ENCODE assay signal across 9 mouse cellular contexts in genomic region chr16:32878972-32879926, GRCm38 (mm10). TPM values are rescaled to one million over a fixed set of nuclear protein-coding genes. Genes with fewer than 3 reads are reported as not detected.
DNase-seq lines count a peak whose midpoint lies in the region; ATAC-seq and TF ChIP-seq lines count a peak whose summit lies in the region.
"Had no signal": no experiment of that assay in that cellular context is flagged by ENCODE, and none has a peak within 500 bp of the region (broad histone marks: within the 10 kb centered on the region; RNA-seq: fewer than 3 reads in every experiment).

No protein-coding gene starts in this region.

- DNase-seq in gastrocnemius, adult 2 months, result no peak
- no peak for DNase-seq in gastrocnemius, postnatal 36 days
- no peak for DNase-seq in G1E (ENCODE audit: low spot score)
- no peak for DNase-seq in heart, postnatal 0 days (ENCODE audit: low spot score)
- DNase-seq in spleen, adult 18-20 months, result no peak
- no peak for DNase-seq in embryo, embryonic 10 days (ENCODE audit: low spot score)
- DNase-seq in spleen, postnatal 10 days (ENCODE audit: low spot score in 2 of 2), result no peak

- peaks cover 30% of the 10 kb centered on the region for H3K4me1 ChIP-seq in G1E (ENCODE audit: insufficient read depth, low read depth, low read length)
- peaks cover 22% of the 10 kb centered on the region for H3K4me1 ChIP-seq in heart, postnatal 0 days (ENCODE audit: control insufficient read depth, insufficient read depth)
- peaks cover 21% of the 10 kb centered on the region for H3K4me1 ChIP-seq in midbrain, embryonic 12.5 days

- H3K4me2 ChIP-seq in heart, postnatal 0 days (ENCODE audit: low read depth, low read length), result peak overlapping the region; percentile 91
- peak overlapping the region; percentile 74 for H3K4me2 ChIP-seq in midbrain, embryonic 12.5 days (replicated peaks)

- 77% methylated on average over 14 of the region's 14 CpGs for WGBS in heart, postnatal 0 days
- 87% methylated on average over 14 of the region's 14 CpGs for WGBS in midbrain, embryonic 12.5 days

- H3K4me3 ChIP-seq in gastrocnemius, adult 2 months, result peak overlapping the region; percentile 97
- H3K4me3 ChIP-seq in G1E (ENCODE audit: low read depth, low read length), result peak overlapping the region; percentile 56; the same call in 1 of the 2 replicates
- peak overlapping the region; percentile 98 for H3K4me3 ChIP-seq in heart, postnatal 0 days (ENCODE audit: low read depth, low read length)
- peak overlapping the region; percentile 95 for H3K4me3 ChIP-seq in midbrain, embryonic 12.5 days

- ATAC-seq in G1E (ENCODE audit: extremely low read depth, insufficient number of reproducible peaks, low FRiP score, poor library complexity, severe bottlenecking), result no peak
- ATAC-seq in heart, postnatal 0 days (ENCODE audit: insufficient read depth, low read depth), result no peak
- no peak for ATAC-seq in midbrain, embryonic 12.5 days (ENCODE audit: low FRiP score, low read depth)

- no peaks in the 10 kb centered on the region for H3K9me3 ChIP-seq in G1E (replicated peaks)
- no peaks in the 10 kb centered on the region for H3K9me3 ChIP-seq in heart, postnatal 0 days (replicated peaks; ENCODE audit: control insufficient read depth, low read length)
- H3K9me3 ChIP-seq in midbrain, embryonic 12.5 days, result no peaks in the 10 kb centered on the region

- intact Hi-C loops in gastrocnemius, adult 2 months (cut with DNase I), result loop anchor here (5.0 kb wide), 1 partner anchor 67 kb away; the partner anchor contains the start of gene Smbd1
- intact Hi-C loops in gastrocnemius, postnatal 36 days (cut with DNase I), result loop anchor here (5.0 kb wide), 1 partner anchor 67 kb away; the partner anchor contains the start of gene Smbd1

- no peak for TF ChIP-seq EP300 in heart, postnatal 0 days (IDR thresholded peaks at IDR 0.05; ENCODE audit: low read depth)

- peaks cover 31% of the 10 kb centered on the region for H3K36me3 ChIP-seq in G1E (replicated peaks)
- H3K36me3 ChIP-seq in heart, postnatal 0 days (replicated peaks; ENCODE audit: control insufficient read depth, insufficient read depth, low read length), result peaks cover 3% of the 10 kb centered on the region; the same call in 1 of the 2 replicates
- H3K36me3 ChIP-seq in midbrain, embryonic 12.5 days, result no peaks in the 10 kb centered on the region

- no peak for TF ChIP-seq CTCF in gastrocnemius, adult 2 months (IDR thresholded peaks at IDR 0.05)
- no peak for TF ChIP-seq CTCF in G1E (IDR thresholded peaks at IDR 0.05; ENCODE audit: low read depth, low read length)
- TF ChIP-seq CTCF in heart, postnatal 0 days (IDR thresholded peaks at IDR 0.05; ENCODE audit: low read depth), result no peak

- H3K9ac ChIP-seq in heart, postnatal 0 days (replicated peaks; ENCODE audit: low read depth, low read length), result peak overlapping the region; percentile 96; the same call in 1 of the 2 replicates
- H3K9ac ChIP-seq in midbrain, embryonic 12.5 days (replicated peaks), result peak overlapping the region; percentile 92; the same call in 1 of the 2 replicates

- no peaks in the 10 kb centered on the region for H3K27me3 ChIP-seq in G1E (ENCODE audit: insufficient read depth, low read length)
- no peaks in the 10 kb centered on the region for H3K27me3 ChIP-seq in heart, postnatal 0 days (ENCODE audit: control insufficient read depth, insufficient read depth, low read length)
- H3K27me3 ChIP-seq in midbrain, embryonic 12.5 days, result no peaks in the 10 kb centered on the region
- H3K27me3 ChIP-seq: Patski had no signal

- H3K27ac ChIP-seq in gastrocnemius, adult 2 months, result peak overlapping the region; percentile 98
- peak overlapping the region; percentile 46 for H3K27ac ChIP-seq in heart, postnatal 0 days (ENCODE audit: low read depth)
- no peak overlapping the region for H3K27ac ChIP-seq in midbrain, embryonic 12.5 days (replicated peaks)

RNA-seq across cellular contexts. Expression of gene Rubcn, which starts 1.7 kb away (rescaled TPM):
- 10 to 100 TPM; 24.0 to 28.5 TPM for total RNA-seq in gastrocnemius, adult 2 months (2021)
- 10 to 100 TPM; 23.9 to 25.4 TPM for total RNA-seq in gastrocnemius, postnatal 36 days (2021)
- 13.2 and 18.1 TPM in 2 replicates for total RNA-seq in G1E (2014; fragmentation: Nextera tagmentation)
- total RNA-seq in G1E (2017), result 13.4 and 15.1 TPM in 2 replicates
- polyA plus RNA-seq in G1E (2012), result 8.7 and 9.4 TPM in 2 replicates
- 53.5 and 66.7 TPM in 2 replicates for total RNA-seq in heart, postnatal 0 days (2014; rRNA removed; ENCODE audit: low replicate concordance)
- polyA plus RNA-seq in heart, postnatal 0 days (2015; fragmentation: Nextera tagmentation; extraction: Ambion mirVana), result 12.5 and 14.7 TPM in 2 replicates
- polyA plus RNA-seq in midbrain, embryonic 12.5 days (2016; fragmentation: Nextera tagmentation; extraction: Ambion mirVana), result 23.6 and 26.5 TPM in 2 replicates

RNA-seq across cellular contexts. Expression of gene Fyttd1, which starts 1.9 kb away (rescaled TPM):
- total RNA-seq in gastrocnemius, adult 2 months (2021), result 10 to 100 TPM; 95.0 to 95.1 TPM
- total RNA-seq in gastrocnemius, postnatal 36 days (2021), result 10 to 100 TPM; 86.0 to 88.7 TPM
- 121 and 134 TPM in 2 replicates for total RNA-seq in G1E (2014; fragmentation: Nextera tagmentation)
- total RNA-seq in G1E (2017), result 77.5 and 100 TPM in 2 replicates
- 276 and 281 TPM in 2 replicates for polyA plus RNA-seq in G1E (2012)
- total RNA-seq in heart, postnatal 0 days (2014; rRNA removed; ENCODE audit: low replicate concordance), result 60.7 and 75.8 TPM in 2 replicates
- 118 and 120 TPM in 2 replicates for polyA plus RNA-seq in heart, postnatal 0 days (2015; fragmentation: Nextera tagmentation; extraction: Ambion mirVana)
- polyA plus RNA-seq in midbrain, embryonic 12.5 days (2016; fragmentation: Nextera tagmentation; extraction: Ambion mirVana), result 114 and 122 TPM in 2 replicates

RNA-seq across cellular contexts. Expression of gene Lrch3, which starts 34.7 kb away (rescaled TPM):
- total RNA-seq in gastrocnemius, adult 2 months (2021), result 10 to 100 TPM; 14.1 to 16.0 TPM
- total RNA-seq in gastrocnemius, postnatal 36 days (2021), result 10 to 100 TPM; 13.2 to 14.6 TPM
- total RNA-seq in G1E (2014; fragmentation: Nextera tagmentation), result 77.1 and 91.9 TPM in 2 replicates
- 31.8 and 33.1 TPM in 2 replicates for total RNA-seq in G1E (2017)
- polyA plus RNA-seq in G1E (2012), result 9.1 and 9.9 TPM in 2 replicates
- total RNA-seq in heart, postnatal 0 days (2014; rRNA removed; ENCODE audit: low replicate concordance), result 22.8 and 48.9 TPM in 2 replicates
- polyA plus RNA-seq in heart, postnatal 0 days (2015; fragmentation: Nextera tagmentation; extraction: Ambion mirVana), result 11.2 and 14.0 TPM in 2 replicates
- 48.5 and 53.4 TPM in 2 replicates for polyA plus RNA-seq in midbrain, embryonic 12.5 days (2016; fragmentation: Nextera tagmentation; extraction: Ambion mirVana)
